Mouse (Mus musculus): ENCODE measurements around the gene Vamp3.

- TF ChIP-seq ZNF384 (IDR thresholded peaks at IDR 0.05; ENCODE audit: low read depth, low read length) (no peak), CHD2 (IDR thresholded peaks at IDR 0.05; ENCODE audit: low read length) (no peak), CTCF (IDR thresholded peaks at IDR 0.05 in 2 of 3, conservative IDR thresholded peaks at IDR 0.05 in 1 of 3; ENCODE audit: control insufficient read depth in 1 of 3, insufficient read depth in 1 of 3, low read depth in 2 of 3, low read length in 3 of 3, poor library complexity in 1 of 3, severe bottlenecking in 1 of 3) (no peak)
Observed at GRCm38 (mm10) chr4:151081355-151081754, 23.6 kb upstream of the Vamp3 start.

Measured in MEL (cell line).